Mouse (Mus musculus) hindbrain, embryonic 14.5 days (tissue): ENCODE measurements around the gene Rnf208. TPM values are rescaled to one million over a fixed set of nuclear protein-coding genes. Genes with fewer than 3 reads are reported as not detected.

Experiments
- ATAC-seq: fragments of 200-750 bp; cut with Nextera tagmentation; 2 replicates; pipeline ENCODE4 v1.8.0; 2017; ENCODE audit warnings: moderate number of reproducible peaks, mild to moderate bottlenecking, moderate TSS enrichment, moderate library complexity; ENCODE audit not compliant: low FRiP score
- DNase-seq: peaks from one replicate; pipeline ENCODE4 v3.0.0-alpha.2; 2015; ENCODE audit warnings: low spot score
- H3K27ac ChIP-seq: fragments of 300-500 bp; sonication (generic); 2 replicates; pipeline ENCODE4 v1.5.1; 2014; ENCODE audit warnings: mild to moderate bottlenecking, moderate library complexity
- H3K27me3 ChIP-seq: fragments of 300-500 bp; sonication (generic); 2 replicates; pipeline ENCODE4 v1.6.1; 2014; ENCODE audit warnings: mild to moderate bottlenecking, low read length, mixed read lengths; ENCODE audit not compliant: control insufficient read depth, insufficient read depth
- H3K36me3 ChIP-seq: fragments of 300-500 bp; sonication (generic); replicated peaks from 2 replicates; pipeline ENCODE4 v1.6.1; 2014; ENCODE audit not compliant: control insufficient read depth, insufficient read depth
- H3K4me1 ChIP-seq: fragments of 300-500 bp; sonication (generic); replicated peaks from 2 replicates; pipeline ENCODE4 v1.6.1; 2014; ENCODE audit warnings: antibody characterized with exemption, low read length, mixed read lengths; ENCODE audit not compliant: control insufficient read depth, insufficient read depth
- H3K4me2 ChIP-seq: fragments of 300-500 bp; sonication (generic); replicated peaks from 2 replicates; pipeline ENCODE4 v1.6.1; 2014; ENCODE audit warnings: mild to moderate bottlenecking, moderate library complexity
- H3K4me3 ChIP-seq: fragments of 300-500 bp; sonication (generic); replicated peaks from 2 replicates; pipeline ENCODE4 v1.5.1; 2014; ENCODE audit warnings: mild to moderate bottlenecking, low read length
- H3K9ac ChIP-seq: fragments of 300-500 bp; sonication (generic); 2 replicates; pipeline ENCODE4 v1.6.1; 2014
- H3K9me3 ChIP-seq: fragments of 300-500 bp; sonication (generic); 2 replicates; pipeline ENCODE4 v1.6.1; 2016; ENCODE audit warnings: low read length; ENCODE audit not compliant: control insufficient read depth
- WGBS: fragments of 180-500 bp; shearing (Covaris S2); extraction: QIAGEN DNeasy Blood & Tissue Kit; methylation state at CpG from one replicate; pipeline ENCODE4 v1.1.7; 2014; 5-methylcytosine and 5-hydroxymethylcytosine counted together
- polyA plus RNA-seq: library from polyadenylated mRNA; unstranded; fragments of >200 nt; fragmentation: Nextera tagmentation; extraction: Ambion mirVana; gene quantifications from 2 replicates; pipeline ENCODE4 v1.2.1, GENCODE M21; 2014

The Rnf208 gene
- polyA plus RNA-seq, 1 experiment from 2014 or later = 166 TPM

DNA sequence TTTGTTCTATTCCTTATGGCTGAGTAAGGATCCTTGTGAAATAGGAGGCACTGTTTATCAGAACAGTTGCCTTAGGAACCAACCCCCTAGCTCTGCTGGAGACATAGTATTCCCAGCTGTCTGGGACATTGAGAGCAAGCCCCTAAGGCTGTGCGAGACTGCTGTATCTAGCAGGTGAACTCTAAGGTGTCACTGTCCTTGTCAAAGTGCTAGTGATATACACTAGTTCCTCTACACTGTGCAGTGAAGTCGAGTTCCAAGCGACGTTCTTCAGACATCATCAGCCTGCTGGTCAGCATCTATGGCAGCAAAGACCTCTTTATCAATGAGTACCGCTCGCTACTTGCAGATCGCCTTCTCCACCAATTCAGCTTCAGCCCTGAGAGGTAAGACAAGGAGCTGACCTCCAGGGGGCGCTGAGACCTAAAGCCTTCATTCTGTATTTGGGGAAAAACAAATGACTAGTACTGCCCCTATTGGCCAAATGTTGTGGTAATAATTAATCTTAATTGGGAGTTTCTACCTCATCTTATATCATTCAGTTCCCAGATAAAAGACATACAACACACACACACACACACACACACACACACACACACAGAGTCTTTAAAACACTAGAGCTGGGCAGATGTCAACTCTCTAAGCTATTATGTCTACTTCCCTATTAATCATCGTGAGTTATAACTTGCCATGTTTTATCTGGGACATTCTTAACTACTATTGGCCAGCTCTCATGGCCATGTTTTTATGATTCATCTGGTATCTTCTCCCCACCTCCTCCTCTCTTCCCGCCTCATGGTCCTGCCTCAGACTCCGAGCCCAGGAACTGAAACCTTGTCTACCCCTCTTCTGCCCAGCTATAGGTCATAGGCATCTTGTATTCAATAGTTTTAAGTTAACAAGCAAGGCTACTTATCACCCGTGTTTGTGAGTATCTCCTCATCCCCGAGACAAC lies 37.1 kb downstream of the Rnf208 start:
- DNase-seq = peak; percentile 77
- Histone ChIP-seq H3K4me1 (no peaks in the 10 kb centered on the region), H3K36me3 (peaks cover 99% of the 10 kb centered on the region), H3K27ac (no peak overlapping the region), H3K4me3 (no peak overlapping the region), H3K9ac (no peak overlapping the region), H3K9me3 (no peaks in the 10 kb centered on the region), H3K4me2 (no peak overlapping the region), H3K27me3 (no peaks in the 10 kb centered on the region)
- 61% methylated on average over 13 of the region's 13 CpGs for WGBS
- 0 out of 2 replicates have a peak, but pooled peaks have one; percentile 36 for ATAC-seq

- WGBS = 92% methylated on average over 2 of the region's 2 CpGs
- H3K27me3 ChIP-seq = peaks cover 28% of the 10 kb centered on the region
- ATAC-seq = no peak
- H3K4me3 ChIP-seq = no peak overlapping the region
- H3K4me2 ChIP-seq = no peak overlapping the region
- DNase-seq = no peak
- peaks cover 60% of the 10 kb centered on the region for H3K36me3 ChIP-seq
- no peak overlapping the region for H3K27ac ChIP-seq
- no peak overlapping the region for H3K9ac ChIP-seq
- H3K4me1 ChIP-seq = peaks cover 14% of the 10 kb centered on the region
- no peaks in the 10 kb centered on the region for H3K9me3 ChIP-seq
These were observed 43.5 kb downstream of the Rnf208 start for GRCm38 (mm10) chr2:25285551-25285950.

GRCm38 (mm10) chr2:25286314-25286713 lies 44.3 kb downstream of the Rnf208 start:
- no peak overlapping the region for H3K27ac ChIP-seq
- no peak for DNase-seq
- no peak for ATAC-seq
- H3K27me3 ChIP-seq = peaks cover 35% of the 10 kb centered on the region
- no peak overlapping the region for H3K4me2 ChIP-seq
- H3K4me1 ChIP-seq = peaks cover 21% of the 10 kb centered on the region
- 83% methylated on average over 1 of the region's 1 CpGs for WGBS
- H3K9ac ChIP-seq = no peak overlapping the region
- H3K9me3 ChIP-seq = no peaks in the 10 kb centered on the region
- H3K4me3 ChIP-seq = no peak overlapping the region
- peaks cover 53% of the 10 kb centered on the region for H3K36me3 ChIP-seq

DNA sequence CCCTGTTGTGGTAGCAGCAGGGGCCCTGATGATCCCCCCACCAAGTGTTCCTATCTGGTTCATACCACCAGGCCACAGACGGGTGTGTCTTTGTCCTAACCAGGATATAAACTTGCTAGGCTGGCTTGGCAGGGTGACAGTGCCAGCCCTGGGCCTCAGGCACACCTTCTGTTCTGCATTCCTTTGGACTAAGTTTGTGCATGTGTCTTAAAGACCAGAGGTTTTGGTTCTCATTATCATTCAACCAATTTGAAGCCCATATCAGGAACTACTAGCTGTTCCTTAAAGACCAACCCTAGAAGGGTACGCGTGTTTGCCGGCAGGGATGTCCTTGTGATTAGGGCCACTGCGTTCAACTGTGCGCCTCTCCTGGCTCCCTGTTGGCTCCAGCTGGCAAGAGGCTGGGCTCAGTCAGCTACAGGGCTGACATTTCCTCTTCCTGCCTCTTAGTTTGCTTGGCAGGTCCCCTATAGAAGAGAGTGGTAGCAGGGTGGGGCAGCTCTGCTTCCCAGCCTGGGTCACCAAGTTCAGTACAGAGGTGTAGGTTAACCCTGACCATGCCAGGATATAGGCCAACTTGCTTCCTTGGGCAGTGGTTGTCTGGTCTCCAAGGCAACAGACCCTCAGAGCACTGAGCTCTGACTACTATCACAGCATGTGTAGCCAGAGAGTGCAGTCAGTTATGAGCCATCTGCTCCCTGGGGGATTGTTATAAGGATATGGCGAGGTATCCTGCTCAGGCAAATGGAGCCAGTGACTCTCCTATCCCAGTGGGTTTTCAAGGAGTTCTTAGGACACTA lies 45.0 kb downstream of the Rnf208 start:
- no peak overlapping the region for H3K4me2 ChIP-seq
- ATAC-seq (no peak), DNase-seq (no peak)
- WGBS = 65% methylated on average over 7 of the region's 7 CpGs
- peaks cover 47% of the 10 kb centered on the region for H3K36me3 ChIP-seq
- H3K4me1 ChIP-seq = peaks cover 21% of the 10 kb centered on the region
- no peaks in the 10 kb centered on the region for H3K9me3 ChIP-seq
- no peak overlapping the region for H3K4me3 ChIP-seq
- H3K27me3 ChIP-seq = peaks cover 42% of the 10 kb centered on the region
- no peak overlapping the region for H3K9ac ChIP-seq
- no peak overlapping the region for H3K27ac ChIP-seq

DNA sequence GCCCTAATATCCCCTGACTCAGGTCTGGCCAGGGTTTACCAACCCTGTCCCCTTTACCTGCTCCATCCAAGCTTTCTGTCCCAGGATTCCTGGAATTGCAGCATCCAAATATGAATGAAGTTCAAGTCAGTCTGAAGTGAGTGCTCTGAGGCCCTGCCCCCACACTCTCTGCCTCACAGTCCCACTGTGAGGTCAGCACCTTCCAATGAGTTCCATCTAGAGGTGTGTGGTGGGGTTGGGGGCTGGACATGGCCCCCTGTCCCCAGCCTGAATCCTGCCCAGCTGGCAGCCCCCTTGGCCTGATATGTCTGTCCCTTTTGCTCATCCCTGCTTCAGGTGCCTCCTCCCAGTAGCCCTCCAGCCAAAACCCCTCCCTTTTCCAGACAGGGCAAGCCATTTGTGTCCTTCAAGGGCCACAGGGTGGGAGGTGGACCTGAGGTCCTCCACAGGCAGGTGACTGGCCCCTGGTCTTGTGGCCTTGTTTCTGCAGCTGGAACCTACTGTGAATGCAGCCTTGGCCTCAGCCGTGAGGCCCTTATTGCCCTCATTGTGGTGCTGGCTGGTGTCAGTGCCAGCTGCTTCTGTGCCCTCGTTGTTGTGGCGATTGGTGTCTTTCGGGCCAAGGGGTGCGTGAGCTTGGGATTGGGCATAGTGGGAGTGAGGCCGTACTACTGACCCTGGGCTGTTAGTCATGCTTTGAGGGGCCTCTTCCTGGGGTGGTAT lies 46.0 kb downstream of the Rnf208 start, which contains the start of gene Tmem210:
Gene Tmem210, plus strand, starts transcription at position 219 of the 723 bp plus-strand sequence.
- no peak within 1 kb of the TSS for H3K9ac ChIP-seq
- no peak within 1 kb of the TSS for H3K27ac ChIP-seq
- H3K4me2 ChIP-seq = no peak within 1 kb of the TSS
- DNase-seq (no peak), ATAC-seq (no peak)
- peaks cover 21% of the 10 kb centered on the region for H3K4me1 ChIP-seq
- H3K27me3 ChIP-seq = peaks cover 53% of the 10 kb centered on the region
- 80% methylated on average over 6 of the region's 6 CpGs for WGBS
- H3K36me3 ChIP-seq = peaks cover 36% of the 10 kb centered on the region
- no peaks in the 10 kb centered on the region for H3K9me3 ChIP-seq
- no peak within 1 kb of the TSS for H3K4me3 ChIP-seq

GRCm38 (mm10) chr2:25288734-25289345 lies 46.8 kb downstream of the Rnf208 start:
- ATAC-seq (no peak), DNase-seq (no peak)
- Histone ChIP-seq H3K36me3 (peaks cover 32% of the 10 kb centered on the region), H3K4me3 (no peak overlapping the region), H3K27ac (no peak overlapping the region), H3K9me3 (no peaks in the 10 kb centered on the region), H3K4me2 (no peak overlapping the region), H3K4me1 (peaks cover 21% of the 10 kb centered on the region), H3K9ac (no peak overlapping the region), H3K27me3 (peaks cover 61% of the 10 kb centered on the region)
- 78% methylated on average over 7 of the region's 7 CpGs for WGBS

GRCm38 (mm10) chr2:25289651-25290050 lies 47.6 kb downstream of the Rnf208 start, which contains the start of gene Lrrc26:
Gene Lrrc26 (plus strand): TSS chr2:25289915.
- ATAC-seq (no peak), DNase-seq (no peak)
- Histone ChIP-seq H3K27me3 (peaks cover 66% of the 10 kb centered on the region), H3K4me3 (peak within 1 kb of the TSS; percentile 26), H3K27ac (no peak within 1 kb of the TSS), H3K36me3 (peaks cover 27% of the 10 kb centered on the region), H3K4me2 (peak within 1 kb of the TSS; percentile 56), H3K4me1 (peaks cover 21% of the 10 kb centered on the region), H3K9me3 (no peaks in the 10 kb centered on the region), H3K9ac (peak within 1 kb of the TSS; percentile 44; the same call in 1 of the 2 replicates)
- 9% methylated on average over 11 of the region's 11 CpGs for WGBS

DNA sequence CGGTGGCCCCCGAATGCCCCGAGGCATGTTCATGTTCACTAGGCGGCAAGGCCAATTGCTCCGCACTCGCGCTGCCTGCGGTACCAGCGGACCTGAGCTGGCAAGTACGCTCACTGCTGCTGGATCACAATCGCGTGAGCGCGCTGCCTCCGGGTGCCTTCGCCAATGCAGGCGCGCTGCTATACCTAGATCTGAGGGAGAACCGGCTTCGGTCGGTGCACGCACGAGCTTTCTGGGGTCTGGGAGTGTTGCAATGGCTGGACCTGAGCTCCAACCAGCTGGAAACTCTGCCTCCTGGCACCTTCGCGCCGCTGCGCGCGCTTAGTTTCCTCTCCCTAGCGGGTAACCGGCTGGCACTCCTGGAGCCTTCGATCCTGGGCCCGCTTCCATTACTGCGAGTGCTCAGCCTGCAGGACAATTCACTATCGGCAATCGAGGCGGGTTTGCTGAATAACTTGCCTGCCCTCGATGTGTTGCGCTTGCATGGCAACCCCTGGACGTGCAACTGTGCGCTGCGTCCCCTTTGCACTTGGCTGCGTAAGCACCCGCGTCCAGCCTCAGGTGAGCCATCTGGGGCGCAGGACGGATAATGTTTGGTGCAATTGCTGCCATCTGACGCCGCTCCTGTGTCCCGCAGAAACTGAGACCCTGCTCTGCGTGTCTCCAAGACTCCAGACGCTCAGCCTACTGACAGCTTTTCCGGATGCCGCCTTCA lies 48.2 kb downstream of the Rnf208 start:
- Histone ChIP-seq H3K27ac (no peak overlapping the region), H3K36me3 (peaks cover 24% of the 10 kb centered on the region), H3K27me3 (peaks cover 66% of the 10 kb centered on the region), H3K4me3 (peak overlapping the region; percentile 26), H3K4me1 (peaks cover 21% of the 10 kb centered on the region), H3K4me2 (peak overlapping the region; percentile 56), H3K9me3 (no peaks in the 10 kb centered on the region), H3K9ac (peak overlapping the region; percentile 44; the same call in 1 of the 2 replicates)
- WGBS = 2% methylated on average over 54 of the region's 54 CpGs
- DNase-seq (peak; percentile 63), ATAC-seq (peak; percentile 35; the same call in 1 of the 2 replicates)
